Mouse (Mus musculus) embryonic facial prominence, embryonic 14.5 days (tissue): Measurements from ENCODE around the gene Ica1. TPM values are rescaled to one million over a fixed set of nuclear protein-coding genes. Genes with fewer than 3 reads are reported as not detected.

Experiments
- ATAC-seq: fragments of 200-750 bp; cut with Nextera tagmentation; 2 replicates; pipeline ENCODE4 v1.8.0; 2017; ENCODE audit warnings: low read depth, moderate number of reproducible peaks, moderate TSS enrichment
- DNase-seq: peaks from one replicate; pipeline ENCODE4 v3.0.0-alpha.2; 2015; ENCODE audit warnings: low spot score
- H3K27ac ChIP-seq: fragments of 300-500 bp; sonication (generic); replicated peaks from 2 replicates; pipeline ENCODE4 v1.5.1; 2014; ENCODE audit warnings: low read depth, mild to moderate bottlenecking, low read length, moderate library complexity
- H3K27me3 ChIP-seq: fragments of 300-500 bp; sonication (generic); replicated peaks from 2 replicates; pipeline ENCODE4 v1.6.1; 2014; ENCODE audit warnings: low read length; ENCODE audit not compliant: control insufficient read depth, insufficient read depth
- H3K36me3 ChIP-seq: fragments of 300-500 bp; sonication (generic); 2 replicates; pipeline ENCODE4 v1.6.1; 2014; ENCODE audit warnings: low read length, mixed read lengths; ENCODE audit not compliant: control insufficient read depth, insufficient read depth
- H3K4me1 ChIP-seq: fragments of 300-500 bp; sonication (generic); 2 replicates; pipeline ENCODE4 v1.6.1; 2014; ENCODE audit warnings: antibody characterized with exemption, low read length; ENCODE audit not compliant: control insufficient read depth, insufficient read depth
- H3K4me2 ChIP-seq: fragments of 300-500 bp; sonication (generic); 2 replicates; pipeline ENCODE4 v1.6.1; 2014; ENCODE audit warnings: low read depth, mild to moderate bottlenecking, low read length, moderate library complexity, mixed read lengths
- H3K4me3 ChIP-seq: fragments of 300-500 bp; sonication (generic); 2 replicates; pipeline ENCODE4 v1.5.1; 2014; ENCODE audit warnings: low read depth, mild to moderate bottlenecking, low read length
- H3K9ac ChIP-seq: fragments of 300-500 bp; sonication (generic); 2 replicates; pipeline ENCODE4 v1.6.1; 2014; ENCODE audit warnings: low read depth, mild to moderate bottlenecking, low read length, moderate library complexity, mixed read lengths
- H3K9me3 ChIP-seq: fragments of 300-500 bp; sonication (generic); 2 replicates; pipeline ENCODE4 v1.6.1; 2016; ENCODE audit warnings: low read length; ENCODE audit not compliant: control insufficient read depth
- WGBS: fragments of 180-500 bp; shearing (Covaris S2); extraction: QIAGEN DNeasy Blood & Tissue Kit; methylation state at CpG from one replicate; pipeline ENCODE4 v1.1.7; 2014; 5-methylcytosine and 5-hydroxymethylcytosine counted together
- polyA plus RNA-seq: library from polyadenylated mRNA; unstranded; fragments of >200 nt; fragmentation: Nextera tagmentation; extraction: Ambion mirVana; gene quantifications from 2 replicates; pipeline ENCODE4 v1.2.1, GENCODE M21; 2014

The Ica1 gene
- polyA plus RNA-seq, 1 experiment from 2014 or later = 16.1 TPM

GRCm38 (mm10) chr6:8619582-8620350 is 158.5 kb downstream of the Ica1 start:
- no peaks in the 10 kb centered on the region for H3K4me1 ChIP-seq
- no peak overlapping the region for H3K4me3 ChIP-seq
- no peak overlapping the region for H3K9ac ChIP-seq
- no peaks in the 10 kb centered on the region for H3K36me3 ChIP-seq
- DNase-seq = no peak
- no peak overlapping the region for H3K4me2 ChIP-seq
- no peaks in the 10 kb centered on the region for H3K9me3 ChIP-seq
- no peaks in the 10 kb centered on the region for H3K27me3 ChIP-seq
- ATAC-seq = no peak
- H3K27ac ChIP-seq = no peak overlapping the region
- WGBS = 76% methylated on average over 4 of the region's 4 CpGs

GRCm38 (mm10) chr6:8617369-8617768 is 160.9 kb downstream of the Ica1 start:
- no peaks in the 10 kb centered on the region for H3K4me1 ChIP-seq
- H3K36me3 ChIP-seq = no peaks in the 10 kb centered on the region
- no peak overlapping the region for H3K4me3 ChIP-seq
- H3K9me3 ChIP-seq = no peaks in the 10 kb centered on the region
- H3K27me3 ChIP-seq = no peaks in the 10 kb centered on the region
- DNase-seq (no peak), ATAC-seq (no peak)
- H3K9ac ChIP-seq = no peak overlapping the region
- H3K4me2 ChIP-seq = no peak overlapping the region
- WGBS = 69% methylated on average over 2 of the region's 2 CpGs
- H3K27ac ChIP-seq = no peak overlapping the region

- DNase-seq = no peak
- Histone ChIP-seq H3K4me3 (no peak overlapping the region), H3K9me3 (no peaks in the 10 kb centered on the region), H3K9ac (no peak overlapping the region), H3K27ac (no peak overlapping the region), H3K36me3 (0 out of 2 replicates have a peak, but pooled peaks cover 11% of the 10 kb centered on the region), H3K27me3 (no peaks in the 10 kb centered on the region), H3K4me2 (no peak overlapping the region), H3K4me1 (no peaks in the 10 kb centered on the region)
- ATAC-seq = no peak
- 91% methylated on average over 9 of the region's 9 CpGs for WGBS
These were observed 186.6 kb downstream of the Ica1 start for GRCm38 (mm10) chr6:8591665-8592064.

- Histone ChIP-seq H3K4me2 (no peak overlapping the region), H3K9ac (no peak overlapping the region), H3K4me1 (no peaks in the 10 kb centered on the region), H3K27me3 (no peaks in the 10 kb centered on the region), H3K27ac (no peak overlapping the region), H3K9me3 (no peaks in the 10 kb centered on the region), H3K36me3 (peaks cover 11% of the 10 kb centered on the region; the same call in 1 of the 2 replicates), H3K4me3 (no peak overlapping the region)
- DNase-seq (no peak), ATAC-seq (no peak)
- WGBS = 91% methylated on average over 3 of the region's 3 CpGs
These were observed 194.4 kb downstream of the Ica1 start for GRCm38 (mm10) chr6:8583892-8584291.

GRCm38 (mm10) chr6:8582377-8582776 is 195.9 kb downstream of the Ica1 start:
- WGBS = 95% methylated on average over 9 of the region's 9 CpGs
- Histone ChIP-seq H3K4me3 (no peak overlapping the region), H3K9me3 (no peaks in the 10 kb centered on the region), H3K9ac (no peak overlapping the region), H3K4me1 (no peaks in the 10 kb centered on the region), H3K27ac (no peak overlapping the region), H3K27me3 (no peaks in the 10 kb centered on the region), H3K4me2 (no peak overlapping the region), H3K36me3 (peaks cover 11% of the 10 kb centered on the region; the same call in 1 of the 2 replicates)
- ATAC-seq (no peak), DNase-seq (no peak)

Other genes starting within 250 kb of the Ica1 start
- gene Nxph1, start 169.9 kb upstream of the Ica1 start, polyA plus RNA-seq = 3.1 TPM in 2 replicates